Mouse (Mus musculus): Measurements from ENCODE around the gene Ncoa7.

- no peak for TF ChIP-seq CTCF (conservative IDR thresholded peaks at IDR 0.05; ENCODE audit: insufficient read depth, insufficient read length, low read depth, low read length)
- TF ChIP-seq POLR2A (IDR thresholded peaks at IDR 0.05; ENCODE audit: low read depth, low read length), result no peak
Measured at GRCm38 (mm10) chr10:30762284-30762964, 40.7 kb downstream of the Ncoa7 start.
